In the genomic region with DNA sequence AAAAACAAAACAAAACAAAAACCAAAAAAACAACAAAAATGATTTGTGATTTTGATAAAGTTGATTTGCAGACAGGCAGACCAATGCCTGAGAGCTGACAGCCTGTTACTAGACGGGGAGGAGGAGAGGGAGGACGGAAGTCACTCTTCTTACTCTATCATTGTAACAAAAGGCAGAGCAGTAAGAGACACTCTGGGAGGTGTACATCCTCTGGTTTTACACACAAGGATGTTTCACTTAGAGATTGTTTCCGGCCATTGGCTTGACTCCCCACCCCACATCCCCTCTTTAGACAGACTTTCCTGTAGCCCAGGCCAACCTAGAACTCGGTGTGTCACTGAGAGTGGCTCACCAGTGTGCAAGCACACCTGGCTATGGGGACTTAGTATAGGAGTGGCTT, we compare ENCODE assay signal across 18 mouse cellular contexts. TPM values are rescaled to one million over a fixed set of nuclear protein-coding genes. Genes with fewer than 3 reads are reported as not detected.
DNase-seq lines count a peak whose midpoint lies in the region.
"Had no signal": no experiment of that assay in that cellular context is flagged by ENCODE, and none has a peak within 500 bp of the region (broad histone marks: within the 10 kb centered on the region; RNA-seq: fewer than 3 reads in every experiment).

No protein-coding gene starts in this region.

- DNase-seq in thymus, postnatal 0 days (ENCODE audit: low spot score): peak; percentile 42
- DNase-seq in thymus, adult 18-20 months: no peak
- DNase-seq in T-cell, adult 2 months (ENCODE audit: low spot score): peak; percentile 7
- DNase-seq in naive thymus-derived CD4-positive, alpha-beta T cell, adult 2 months (ENCODE audit: low read depth): peak; percentile 54
- no peak for DNase-seq in heart, adult 8-10 months (ENCODE audit: low spot score)
- no peak for DNase-seq in right cerebral cortex, postnatal 36 days (ENCODE audit: low spot score in 2 of 2)
- DNase-seq in frontal cortex, postnatal 25 days (ENCODE audit: low spot score in 2 of 2): no peak
- DNase-seq: adrenal gland, postnatal 25 days; cerebellum, adult 11-12 months; cerebellum, adult 9-11 months; heart, postnatal 14 days; kidney, adult 9 months; kidney, postnatal 10 days; layer of hippocampus, postnatal 36 days; liver, embryonic 13.5 days; lung, adult 18-20 months; retina, postnatal 1 day; right cerebral cortex, postnatal 14 days had no signal

RNA-seq across cellular contexts. Expression of gene Abl2, which starts 11.0 kb away (rescaled TPM):
- polyA plus RNA-seq in thymus, postnatal 0 days (2015; fragmentation: Nextera tagmentation; extraction: Ambion mirVana): 2.4 and 3.7 TPM in 2 replicates
- total RNA-seq in heart, adult 8-10 months (2022): 10 to 100 TPM; 20.1 to 26.1 (median 22.4) TPM

RNA-seq across cellular contexts. Expression of gene Gm10031, which starts 45.8 kb away (rescaled TPM):
- 0.65 and 0.72 TPM in 2 replicates for polyA plus RNA-seq in thymus, postnatal 0 days (2015; fragmentation: Nextera tagmentation; extraction: Ambion mirVana)
- 10 to 100 TPM; 43.9 to 59.3 (median 54.1) TPM for total RNA-seq in heart, adult 8-10 months (2022)

Comparison
In these comparisons a context has a peak if more than half of its experiments do, and no peak if none do; other contexts are left out.
1. DNase-seq: peak in thymus, postnatal 0 days (single experiment), T-cell, adult 2 months (single experiment) and naive thymus-derived CD4-positive, alpha-beta T cell, adult 2 months (single experiment); none in thymus, adult 18-20 months (0 of 2), heart, adult 8-10 months (single experiment), right cerebral cortex, postnatal 36 days (0 of 2) and frontal cortex, postnatal 25 days (0 of 2).